ENCODE assay signal across 8 mouse cellular contexts in genomic region chr2:148111889-148112288, GRCm38 (mm10).
DNase-seq lines count a peak whose midpoint lies in the region; ATAC-seq and TF ChIP-seq lines count a peak whose summit lies in the region.
"Had no signal": no experiment of that assay in that cellular context is flagged by ENCODE, and none has a peak within 500 bp of the region (broad histone marks: within the 10 kb centered on the region; RNA-seq: fewer than 3 reads in every experiment).

No protein-coding gene starts in this region.

- no peaks in the 10 kb centered on the region for H3K36me3 ChIP-seq in liver, embryonic 14.5 days (replicated peaks; ENCODE audit: control insufficient read depth, insufficient read depth, low read depth)
- H3K36me3 ChIP-seq in midbrain, embryonic 15.5 days (replicated peaks): no peaks in the 10 kb centered on the region
- H3K36me3 ChIP-seq: embryonic facial prominence, embryonic 12.5 days had no signal

- peak; percentile 53 for TF ChIP-seq CTCF in liver, embryonic 14.5 days (IDR thresholded peaks at IDR 0.05; ENCODE audit: low read depth)
- TF ChIP-seq CTCF in cortical plate, adult 2 months (IDR thresholded peaks at IDR 0.05; ENCODE audit: extremely low read depth, insufficient read depth, low read length): peak; percentile 82

- WGBS in liver, embryonic 14.5 days (ENCODE audit: insufficient replicate concordance): 19% methylated on average over 10 of the region's 10 CpGs
- WGBS in midbrain, embryonic 15.5 days: 24% methylated on average over 10 of the region's 10 CpGs

- H3K27ac ChIP-seq in liver, embryonic 14.5 days: no peak overlapping the region
- H3K27ac ChIP-seq in cortical plate, adult 2 months (ENCODE audit: insufficient read depth, low read length): no peak overlapping the region
- no peak overlapping the region for H3K27ac ChIP-seq in midbrain, embryonic 15.5 days
- H3K27ac ChIP-seq: embryonic facial prominence, embryonic 12.5 days had no signal

- no peak overlapping the region for H3K4me3 ChIP-seq in liver, embryonic 14.5 days (ENCODE audit: insufficient read depth in 1 of 2, low read depth in 2 of 2, low read length in 2 of 2)
- H3K4me3 ChIP-seq in cortical plate, adult 2 months (ENCODE audit: insufficient read depth, low read length): peak overlapping the region; percentile 0; the same call in 1 of the 2 replicates
- H3K4me3 ChIP-seq in midbrain, embryonic 15.5 days: no peak overlapping the region
- H3K4me3 ChIP-seq: embryonic facial prominence, embryonic 12.5 days had no signal

- TF ChIP-seq POLR2A in cortical plate, adult 2 months (IDR thresholded peaks at IDR 0.05; ENCODE audit: extremely low read depth, insufficient read depth, low read length): no peak

- no peaks in the 10 kb centered on the region for H3K4me1 ChIP-seq in liver, embryonic 14.5 days (replicated peaks; ENCODE audit: control insufficient read depth in 2 of 2, insufficient read depth in 2 of 2, low read length in 1 of 2)
- H3K4me1 ChIP-seq in cortical plate, adult 2 months (ENCODE audit: control insufficient read depth, insufficient read depth, low read length): no peaks in the 10 kb centered on the region
- H3K4me1 ChIP-seq in midbrain, embryonic 15.5 days: no peaks in the 10 kb centered on the region
- H3K4me1 ChIP-seq: embryonic facial prominence, embryonic 12.5 days had no signal

- H3K9me3 ChIP-seq in liver, embryonic 14.5 days (ENCODE audit: control insufficient read depth, low read length): no peaks in the 10 kb centered on the region
- no peaks in the 10 kb centered on the region for H3K9me3 ChIP-seq in midbrain, embryonic 15.5 days
- H3K9me3 ChIP-seq: embryonic facial prominence, embryonic 12.5 days had no signal

- no peak overlapping the region for H3K4me2 ChIP-seq in liver, embryonic 14.5 days (ENCODE audit: low read depth)
- H3K4me2 ChIP-seq in midbrain, embryonic 15.5 days: peak overlapping the region; percentile 43
- H3K4me2 ChIP-seq: embryonic facial prominence, embryonic 12.5 days had no signal

- no peaks in the 10 kb centered on the region for H3K27me3 ChIP-seq in liver, embryonic 14.5 days (ENCODE audit: control insufficient read depth, insufficient read depth, low read length)
- no peaks in the 10 kb centered on the region for H3K27me3 ChIP-seq in midbrain, embryonic 15.5 days (replicated peaks)
- H3K27me3 ChIP-seq: embryonic facial prominence, embryonic 12.5 days had no signal

- DNase-seq in liver, embryonic 14.5 days (ENCODE audit: low read depth in 3 of 3, low spot score in 3 of 3): no peak
- DNase-seq in liver: no peak
- peak; percentile 9 to 26 for DNase-seq in heart, postnatal 10 days
- no peak for DNase-seq in spleen, postnatal 36 days (ENCODE audit: low spot score in 2 of 2)
- no peak for DNase-seq in gastrocnemius, postnatal 4 days (ENCODE audit: low spot score in 2 of 2)

- no peak overlapping the region for H3K9ac ChIP-seq in liver, embryonic 14.5 days (replicated peaks)
- H3K9ac ChIP-seq in midbrain, embryonic 15.5 days: no peak overlapping the region
- H3K9ac ChIP-seq: embryonic facial prominence, embryonic 12.5 days had no signal

- intact Hi-C loops in heart, postnatal 10 days (cut with DNase I): loop anchor here (5.0 kb wide), 2 partner anchors 65 to 265 kb away; partner anchors contain the start of gene Foxa2

- no peak for TF ChIP-seq EP300 in liver, embryonic 14.5 days (IDR thresholded peaks at IDR 0.05; ENCODE audit: low read depth)

- no peak for ATAC-seq in liver, embryonic 14.5 days (ENCODE audit: insufficient read depth)
- ATAC-seq in midbrain, embryonic 15.5 days (replicated peaks): peak; percentile 38; the same call in 1 of the 2 replicates

Comparison
In these comparisons a context has a peak if more than half of its experiments do, and no peak if none do; other contexts are left out.
1. DNase-seq: peak in heart, postnatal 10 days (2 of 2); none in liver, embryonic 14.5 days (0 of 3), liver (single experiment), spleen, postnatal 36 days (0 of 2) and gastrocnemius, postnatal 4 days (0 of 2).